Mouse (Mus musculus): ENCODE results near the gene Epn2. TPM values are rescaled to one million over a fixed set of nuclear protein-coding genes. Genes with fewer than 3 reads are reported as not detected.

Epn2 gene
- polyA plus RNA-seq, 1 experiment from 2014 or later, result 19.4 TPM

GRCm38 (mm10) chr11:61615686-61616522 lies 36.4 kb upstream of the Epn2 start:
- 0 out of 2 replicates have a peak overlapping the region, but pooled peaks have one; percentile 22 for H3K27ac ChIP-seq
- peaks cover 10% of the 10 kb centered on the region for H3K4me1 ChIP-seq (replicated peaks)
- 0 out of 2 replicates have a peak overlapping the region, but pooled peaks have one; percentile 5 for H3K4me3 ChIP-seq (replicated peaks)
- peak; percentile 16; the same call in 1 of the 2 replicates for ATAC-seq
- H3K9ac ChIP-seq, result peak overlapping the region; percentile 36
- peak overlapping the region; percentile 48 for H3K4me2 ChIP-seq (replicated peaks)
- WGBS, result 13% methylated on average over 19 of the region's 22 CpGs
- no peaks in the 10 kb centered on the region for H3K9me3 ChIP-seq
- no peaks in the 10 kb centered on the region for H3K27me3 ChIP-seq (replicated peaks)
- H3K36me3 ChIP-seq, result no peaks in the 10 kb centered on the region

- 41% methylated on average over 5 of the region's 5 CpGs for WGBS
- Histone ChIP-seq H3K27ac (no peak overlapping the region), H3K9me3 (no peaks in the 10 kb centered on the region), H3K4me3 (replicated peaks) (no peak overlapping the region), H3K4me2 (replicated peaks) (no peak overlapping the region), H3K27me3 (replicated peaks) (no peaks in the 10 kb centered on the region), H3K9ac (no peak overlapping the region), H3K4me1 (replicated peaks) (peaks cover 8% of the 10 kb centered on the region), H3K36me3 (no peaks in the 10 kb centered on the region)
- ATAC-seq, result no peak
Measured at GRCm38 (mm10) chr11:61614401-61614800, 34.9 kb upstream of the Epn2 start.

GRCm38 (mm10) chr11:61612116-61612635 lies 32.7 kb upstream of the Epn2 start:
- H3K4me3 ChIP-seq (replicated peaks), result no peak overlapping the region
- no peak for ATAC-seq
- H3K27ac ChIP-seq, result no peak overlapping the region
- H3K9me3 ChIP-seq, result no peaks in the 10 kb centered on the region
- no peaks in the 10 kb centered on the region for H3K36me3 ChIP-seq
- WGBS, result 50% methylated on average over 4 of the region's 4 CpGs
- H3K9ac ChIP-seq, result no peak overlapping the region
- H3K4me1 ChIP-seq (replicated peaks), result peaks cover 8% of the 10 kb centered on the region
- H3K4me2 ChIP-seq (replicated peaks), result no peak overlapping the region
- H3K27me3 ChIP-seq (replicated peaks), result no peaks in the 10 kb centered on the region

GRCm38 (mm10) chr11:61611197-61611596 lies 31.7 kb upstream of the Epn2 start:
- H3K36me3 ChIP-seq, result no peaks in the 10 kb centered on the region
- H3K4me2 ChIP-seq (replicated peaks), result no peak overlapping the region
- no peak overlapping the region for H3K9ac ChIP-seq
- no peaks in the 10 kb centered on the region for H3K27me3 ChIP-seq (replicated peaks)
- no peak overlapping the region for H3K27ac ChIP-seq
- H3K9me3 ChIP-seq, result no peaks in the 10 kb centered on the region
- ATAC-seq, result no peak
- H3K4me3 ChIP-seq (replicated peaks), result no peak overlapping the region
- peaks cover 8% of the 10 kb centered on the region for H3K4me1 ChIP-seq (replicated peaks)
- WGBS, result 80% methylated on average over 3 of the region's 3 CpGs

GRCm38 (mm10) chr11:61608072-61608471 lies 28.6 kb upstream of the Epn2 start:
- no peaks in the 10 kb centered on the region for H3K36me3 ChIP-seq
- no peak overlapping the region for H3K4me3 ChIP-seq (replicated peaks)
- no peaks in the 10 kb centered on the region for H3K27me3 ChIP-seq (replicated peaks)
- H3K9ac ChIP-seq, result no peak overlapping the region
- H3K4me2 ChIP-seq (replicated peaks), result no peak overlapping the region
- 74% methylated on average over 4 of the region's 4 CpGs for WGBS
- ATAC-seq, result no peak
- H3K9me3 ChIP-seq, result no peaks in the 10 kb centered on the region
- no peaks in the 10 kb centered on the region for H3K4me1 ChIP-seq (replicated peaks)
- no peak overlapping the region for H3K27ac ChIP-seq

GRCm38 (mm10) chr11:61602705-61603104 lies 23.2 kb upstream of the Epn2 start:
- 92% methylated on average over 7 of the region's 7 CpGs for WGBS
- H3K36me3 ChIP-seq, result no peaks in the 10 kb centered on the region
- H3K27me3 ChIP-seq (replicated peaks), result no peaks in the 10 kb centered on the region
- H3K9ac ChIP-seq, result no peak overlapping the region
- H3K4me2 ChIP-seq (replicated peaks), result no peak overlapping the region
- no peak for ATAC-seq
- no peak overlapping the region for H3K4me3 ChIP-seq (replicated peaks)
- no peak overlapping the region for H3K27ac ChIP-seq
- no peaks in the 10 kb centered on the region for H3K4me1 ChIP-seq (replicated peaks)
- no peaks in the 10 kb centered on the region for H3K9me3 ChIP-seq

GRCm38 (mm10) chr11:61601465-61601864 lies 22.0 kb upstream of the Epn2 start:
- no peaks in the 10 kb centered on the region for H3K4me1 ChIP-seq (replicated peaks)
- H3K9ac ChIP-seq, result no peak overlapping the region
- WGBS, result 49% methylated on average over 3 of the region's 3 CpGs
- no peaks in the 10 kb centered on the region for H3K27me3 ChIP-seq (replicated peaks)
- H3K4me2 ChIP-seq (replicated peaks), result no peak overlapping the region
- H3K4me3 ChIP-seq (replicated peaks), result no peak overlapping the region
- ATAC-seq, result no peak
- H3K27ac ChIP-seq, result no peak overlapping the region
- H3K36me3 ChIP-seq, result no peaks in the 10 kb centered on the region
- no peaks in the 10 kb centered on the region for H3K9me3 ChIP-seq

- H3K4me3 ChIP-seq (replicated peaks), result no peak overlapping the region
- no peak for ATAC-seq
- 66% methylated on average over 6 of the region's 6 CpGs for WGBS
Measured at GRCm38 (mm10) chr11:61598367-61598766, 18.9 kb upstream of the Epn2 start.

GRCm38 (mm10) chr11:61597471-61597870 lies 18.0 kb upstream of the Epn2 start:
- no peak for ATAC-seq
- Histone ChIP-seq H3K27ac (no peak overlapping the region), H3K4me1 (replicated peaks) (no peaks in the 10 kb centered on the region), H3K9ac (no peak overlapping the region), H3K36me3 (no peaks in the 10 kb centered on the region), H3K27me3 (replicated peaks) (no peaks in the 10 kb centered on the region), H3K9me3 (no peaks in the 10 kb centered on the region), H3K4me2 (replicated peaks) (no peak overlapping the region), H3K4me3 (replicated peaks) (no peak overlapping the region)
- 80% methylated on average over 2 of the region's 2 CpGs for WGBS

More at GRCm38 (mm10) chr11:61598367-61598766, 18.9 kb upstream of the Epn2 start:
- Histone ChIP-seq H3K4me1 (replicated peaks) (no peaks in the 10 kb centered on the region), H3K4me2 (replicated peaks) (no peak overlapping the region), H3K9ac (no peak overlapping the region), H3K27me3 (replicated peaks) (no peaks in the 10 kb centered on the region), H3K27ac (no peak overlapping the region), H3K9me3 (no peaks in the 10 kb centered on the region), H3K36me3 (no peaks in the 10 kb centered on the region)

GRCm38 (mm10) chr11:61593069-61593468 lies 13.6 kb upstream of the Epn2 start:
- no peak overlapping the region for H3K9ac ChIP-seq
- no peak overlapping the region for H3K27ac ChIP-seq
- no peak for ATAC-seq
- no peak overlapping the region for H3K4me3 ChIP-seq (replicated peaks)
- no peaks in the 10 kb centered on the region for H3K9me3 ChIP-seq
- no peaks in the 10 kb centered on the region for H3K36me3 ChIP-seq
- H3K27me3 ChIP-seq (replicated peaks), result no peaks in the 10 kb centered on the region
- 0 out of 2 replicates have a peak, but pooled peaks cover 6% of the 10 kb centered on the region for H3K4me1 ChIP-seq (replicated peaks)
- H3K4me2 ChIP-seq (replicated peaks), result no peak overlapping the region

- H3K27me3 ChIP-seq (replicated peaks), result no peaks in the 10 kb centered on the region
- H3K4me2 ChIP-seq (replicated peaks), result no peak overlapping the region
- no peaks in the 10 kb centered on the region for H3K9me3 ChIP-seq
- no peak overlapping the region for H3K9ac ChIP-seq
- H3K27ac ChIP-seq, result no peak overlapping the region
- ATAC-seq, result no peak
- 0 out of 2 replicates have a peak, but pooled peaks cover 6% of the 10 kb centered on the region for H3K4me1 ChIP-seq (replicated peaks)
- no peaks in the 10 kb centered on the region for H3K36me3 ChIP-seq
- H3K4me3 ChIP-seq (replicated peaks), result no peak overlapping the region
- WGBS, result 94% methylated on average over 3 of the region's 3 CpGs
Measured at GRCm38 (mm10) chr11:61592061-61592460, 12.6 kb upstream of the Epn2 start.

- 42% methylated on average over 7 of the region's 7 CpGs for WGBS
- H3K27ac ChIP-seq, result no peak overlapping the region
- H3K27me3 ChIP-seq (replicated peaks), result no peaks in the 10 kb centered on the region
- no peak overlapping the region for H3K4me2 ChIP-seq (replicated peaks)
- no peak overlapping the region for H3K4me3 ChIP-seq (replicated peaks)
- no peaks in the 10 kb centered on the region for H3K9me3 ChIP-seq
- H3K36me3 ChIP-seq, result no peaks in the 10 kb centered on the region
- no peak for ATAC-seq
- H3K9ac ChIP-seq, result no peak overlapping the region
- 0 out of 2 replicates have a peak, but pooled peaks cover 6% of the 10 kb centered on the region for H3K4me1 ChIP-seq (replicated peaks)
Measured at GRCm38 (mm10) chr11:61590516-61591213, 11.2 kb upstream of the Epn2 start.

Data from intestine, embryonic 15.5 days (tissue).